Mouse (Mus musculus) neural tube, embryonic 11.5 days (tissue): ENCODE results near the gene Cgas. TPM values are rescaled to one million over a fixed set of nuclear protein-coding genes. Genes with fewer than 3 reads are reported as not detected.
A peak's percentile ranks its signal among the peaks of the same experiment; 100 is the strongest.

Experiments used
- ATAC-seq: fragments of 200-750 bp; cut with Nextera tagmentation; 2 replicates; pipeline ENCODE4 v1.8.0; 2017; ENCODE audit warnings: moderate number of reproducible peaks, mild to moderate bottlenecking, moderate TSS enrichment, moderate library complexity; ENCODE audit not compliant: insufficient read depth, low FRiP score, low TSS enrichment
- DNase-seq: peaks from one replicate; pipeline ENCODE4 v3.0.0-alpha.2; 2015; ENCODE audit warnings: low spot score
- H3K27ac ChIP-seq: fragments of 300-500 bp; sonication (generic); 2 replicates; pipeline ENCODE4 v1.5.1; 2014; ENCODE audit warnings: low read depth, mild to moderate bottlenecking, low read length
- H3K27me3 ChIP-seq: fragments of 300-500 bp; sonication (generic); 2 replicates; pipeline ENCODE4 v1.6.1; 2014; ENCODE audit warnings: mild to moderate bottlenecking, low read length, mixed read lengths; ENCODE audit not compliant: control insufficient read depth, insufficient read depth
- H3K36me3 ChIP-seq: fragments of 300-500 bp; sonication (generic); 2 replicates; pipeline ENCODE4 v1.6.1; 2014; ENCODE audit warnings: mild to moderate bottlenecking, low read length, moderate library complexity, mixed read lengths; ENCODE audit not compliant: control insufficient read depth, insufficient read depth
- H3K4me1 ChIP-seq: fragments of 300-500 bp; sonication (generic); 2 replicates; pipeline ENCODE4 v1.6.1; 2014; ENCODE audit warnings: low read length, mixed read lengths; ENCODE audit not compliant: control insufficient read depth, insufficient read depth
- H3K4me2 ChIP-seq: fragments of 300-500 bp; sonication (generic); 2 replicates; pipeline ENCODE4 v1.6.1; 2014; ENCODE audit warnings: low read depth, mild to moderate bottlenecking, moderate library complexity
- H3K4me3 ChIP-seq: fragments of 300-500 bp; sonication (generic); 2 replicates; pipeline ENCODE4 v1.5.1; 2014; ENCODE audit warnings: low read depth, low read length
- H3K9ac ChIP-seq: fragments of 300-500 bp; sonication (generic); 2 replicates; pipeline ENCODE4 v1.6.1; 2014; ENCODE audit warnings: mild to moderate bottlenecking, low read length
- H3K9me3 ChIP-seq: fragments of 300-500 bp; sonication (generic); 2 replicates; pipeline ENCODE4 v1.6.1; 2016; ENCODE audit warnings: low read length; ENCODE audit not compliant: control insufficient read depth
- WGBS: fragments of 180-500 bp; shearing (Covaris S2); extraction: QIAGEN DNeasy Blood & Tissue Kit; methylation state at CpG from one replicate; pipeline ENCODE4 v1.1.7; 2014; 5-methylcytosine and 5-hydroxymethylcytosine counted together
- polyA plus RNA-seq: library from polyadenylated mRNA; unstranded; fragments of >200 nt; fragmentation: Nextera tagmentation; extraction: Ambion mirVana; gene quantifications from 2 replicates; pipeline ENCODE4 v1.2.1, GENCODE M21; 2014

Gene Cgas
- polyA plus RNA-seq, 1 experiment from 2014 or later = 0.93 TPM

DNA sequence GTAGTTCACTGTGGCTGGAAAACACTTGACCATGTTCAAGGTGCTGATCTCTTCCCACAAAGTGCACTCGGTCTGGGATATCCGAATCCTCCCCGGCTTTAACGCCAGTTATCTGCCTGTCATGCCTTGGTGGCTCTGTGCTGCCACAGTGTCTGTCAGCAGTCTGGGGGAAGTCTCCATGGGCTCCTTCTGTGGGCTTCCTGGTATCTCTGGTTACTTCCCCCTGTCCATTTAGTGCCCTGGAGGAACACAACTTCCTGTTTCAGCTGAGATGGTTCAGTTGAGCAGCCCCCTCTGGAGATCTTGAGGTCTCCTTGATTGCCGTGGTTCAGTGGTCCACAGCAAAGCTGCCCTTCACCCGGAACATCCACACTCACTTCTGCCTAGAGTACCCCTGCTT, 14.9 kb downstream of the Cgas start:
- H3K9ac ChIP-seq = no peak overlapping the region
- no peak overlapping the region for H3K27ac ChIP-seq
- H3K4me3 ChIP-seq = no peak overlapping the region
- DNase-seq = no peak
- H3K36me3 ChIP-seq = no peaks in the 10 kb centered on the region
- no peak overlapping the region for H3K4me2 ChIP-seq
- 80% methylated on average over 6 of the region's 6 CpGs for WGBS
- no peaks in the 10 kb centered on the region for H3K4me1 ChIP-seq
- H3K9me3 ChIP-seq = no peaks in the 10 kb centered on the region
- ATAC-seq = no peak
- H3K27me3 ChIP-seq = no peaks in the 10 kb centered on the region

DNA sequence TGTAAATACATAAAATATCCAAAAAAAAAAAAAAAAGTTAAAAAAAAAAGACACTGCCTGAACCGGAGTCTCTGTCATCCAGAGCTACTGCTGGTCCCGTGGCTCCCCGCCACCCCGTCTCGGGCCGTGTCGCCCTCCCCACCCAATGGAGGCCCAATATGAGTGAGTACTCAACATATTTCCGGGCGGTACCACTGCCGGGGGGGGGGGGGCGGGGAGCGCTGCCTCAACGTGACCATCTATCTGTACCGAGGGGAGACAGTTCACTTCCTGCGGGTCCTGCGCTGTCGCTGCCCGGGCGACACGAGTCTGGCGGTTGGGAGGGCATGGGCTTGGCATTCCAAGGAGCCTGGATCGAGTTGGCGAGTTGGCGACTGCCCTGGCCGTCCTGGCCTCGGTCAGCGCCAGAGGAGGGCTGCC, 15.7 kb downstream of the Cgas start:
- Histone ChIP-seq H3K4me2 (peak overlapping the region; percentile 44), H3K4me3 (peak overlapping the region; percentile 19), H3K4me1 (no peaks in the 10 kb centered on the region), H3K36me3 (no peaks in the 10 kb centered on the region), H3K9me3 (no peaks in the 10 kb centered on the region), H3K9ac (no peak overlapping the region), H3K27ac (no peak overlapping the region), H3K27me3 (no peaks in the 10 kb centered on the region)
- ATAC-seq (no peak), DNase-seq (no peak)
- WGBS = 22% methylated on average over 20 of the region's 27 CpGs

DNA sequence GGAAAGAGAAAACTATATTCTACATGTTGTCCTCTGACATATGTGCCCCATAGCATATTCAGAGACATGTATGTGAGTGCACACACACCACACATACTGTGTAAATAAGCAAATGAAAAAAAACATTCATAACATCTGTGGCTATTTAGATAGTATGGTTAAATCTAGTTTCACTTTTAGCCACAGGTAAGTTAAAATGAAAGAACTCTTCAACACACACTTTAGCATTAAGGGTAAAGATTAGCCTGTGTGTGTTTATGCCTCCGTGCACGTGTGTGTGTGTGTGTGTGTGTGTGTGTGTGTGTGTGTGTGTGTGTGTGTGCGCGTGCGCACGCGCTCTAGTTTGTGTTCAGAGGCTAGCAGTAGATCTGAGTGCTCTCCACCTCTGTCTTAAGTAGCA, 41.4 kb downstream of the Cgas start:
- Histone ChIP-seq H3K27ac (no peak overlapping the region), H3K36me3 (no peaks in the 10 kb centered on the region), H3K27me3 (peaks cover 5% of the 10 kb centered on the region), H3K9ac (no peak overlapping the region), H3K4me1 (no peaks in the 10 kb centered on the region), H3K4me2 (no peak overlapping the region), H3K4me3 (no peak overlapping the region), H3K9me3 (no peaks in the 10 kb centered on the region)
- DNase-seq (no peak), ATAC-seq (no peak)
- WGBS = 89% methylated on average over 7 of the region's 7 CpGs

DNA sequence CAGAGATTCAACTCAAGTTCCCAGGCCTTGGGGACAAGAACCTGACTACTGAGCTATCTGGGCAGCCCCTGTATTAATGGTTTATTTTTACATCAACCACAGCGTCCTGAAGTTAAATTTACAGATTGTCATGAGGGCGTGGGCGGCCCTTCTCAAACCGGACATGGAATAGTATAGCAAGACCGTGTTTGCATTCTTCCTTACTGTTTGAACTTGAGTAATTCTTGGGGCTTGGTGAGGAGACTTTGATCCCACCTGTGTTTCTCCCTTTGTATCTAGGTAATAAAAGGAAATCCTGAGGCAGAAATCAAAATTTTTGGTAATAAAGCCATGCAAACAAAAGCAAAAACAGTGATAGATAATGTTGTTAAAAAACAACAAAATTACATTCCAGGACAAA, 42.5 kb downstream of the Cgas start:
- no peak overlapping the region for H3K4me3 ChIP-seq
- 0 out of 2 replicates have a peak, but pooled peaks cover 4% of the 10 kb centered on the region for H3K4me1 ChIP-seq
- ATAC-seq (no peak), DNase-seq (no peak)
- no peak overlapping the region for H3K27ac ChIP-seq
- no peak overlapping the region for H3K9ac ChIP-seq
- H3K9me3 ChIP-seq = no peaks in the 10 kb centered on the region
- 86% methylated on average over 5 of the region's 5 CpGs for WGBS
- no peak overlapping the region for H3K4me2 ChIP-seq
- no peaks in the 10 kb centered on the region for H3K36me3 ChIP-seq
- peaks cover 15% of the 10 kb centered on the region for H3K27me3 ChIP-seq

DNA sequence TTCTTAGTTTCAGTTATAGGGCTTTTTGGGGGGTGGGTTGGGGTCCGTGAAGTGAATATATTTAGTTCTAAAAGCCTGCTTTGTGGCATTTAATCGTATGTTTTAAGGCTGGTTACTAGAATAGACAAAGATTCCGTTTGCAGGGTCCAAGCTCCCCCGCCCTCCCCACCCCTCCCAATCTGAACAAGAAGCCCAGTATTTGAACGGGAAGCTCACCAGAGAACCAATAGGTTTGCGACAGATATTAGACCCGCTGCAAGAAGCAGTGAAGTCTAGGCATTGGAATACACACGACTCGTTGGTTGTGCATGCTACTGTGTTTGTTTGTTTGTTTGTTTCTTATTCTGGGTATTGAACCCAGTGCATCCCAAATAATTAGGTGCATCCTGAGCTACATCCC, 46.5 kb downstream of the Cgas start:
- no peak for DNase-seq
- no peak overlapping the region for H3K4me3 ChIP-seq
- no peak overlapping the region; the same call in 1 of the 2 replicates for H3K4me2 ChIP-seq
- peaks cover 35% of the 10 kb centered on the region for H3K27me3 ChIP-seq
- H3K4me1 ChIP-seq = 0 out of 2 replicates have a peak, but pooled peaks cover 4% of the 10 kb centered on the region
- H3K27ac ChIP-seq = no peak overlapping the region
- WGBS = 63% methylated on average over 9 of the region's 9 CpGs
- no peaks in the 10 kb centered on the region for H3K36me3 ChIP-seq
- no peak overlapping the region for H3K9ac ChIP-seq
- no peak for ATAC-seq
- H3K9me3 ChIP-seq = no peaks in the 10 kb centered on the region

DNA sequence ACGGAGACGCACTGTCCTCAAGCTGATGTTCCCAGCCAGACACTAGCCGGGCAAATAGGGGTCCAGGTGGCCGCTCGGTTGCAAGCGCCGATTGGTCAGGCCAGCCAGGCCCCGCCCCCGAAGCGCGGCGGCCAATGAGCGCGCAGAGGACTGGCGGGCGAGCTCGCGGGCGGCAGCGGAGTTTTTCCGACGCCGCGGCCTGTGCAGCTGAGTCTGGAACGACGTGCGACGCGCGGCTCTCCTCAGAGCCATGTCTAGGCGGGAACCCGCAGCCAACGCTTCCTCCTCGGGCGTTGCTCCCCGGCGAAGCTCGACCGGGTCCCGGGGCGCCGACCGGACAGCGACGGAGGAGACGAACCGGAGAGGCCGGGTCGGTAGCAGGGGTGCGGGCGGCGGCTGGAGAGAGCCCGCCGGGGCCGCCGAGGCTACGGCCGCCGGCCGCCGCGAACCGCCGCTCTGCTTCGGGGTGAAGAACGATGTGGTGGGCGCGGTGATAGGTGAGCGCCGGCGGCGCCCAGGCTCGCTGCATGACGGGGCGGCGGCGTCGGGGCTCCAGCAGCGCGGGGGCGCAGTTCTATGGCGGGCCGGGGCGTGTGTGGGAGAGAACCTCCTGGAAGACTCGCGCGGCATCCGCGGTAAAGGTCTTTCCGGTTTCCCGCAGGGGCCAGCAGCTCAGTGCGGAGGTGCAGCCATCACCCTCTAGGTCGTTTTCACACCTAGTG, 47.2 kb downstream of the Cgas start, which contains the start of gene Ddx43:
TSS of gene Ddx43 (plus strand) at position 148 of the 722 bp plus-strand sequence.
- H3K27me3 ChIP-seq = peaks cover 35% of the 10 kb centered on the region
- ATAC-seq = peak; percentile 97
- 0 out of 2 replicates have a peak, but pooled peaks cover 4% of the 10 kb centered on the region for H3K4me1 ChIP-seq
- peak within 1 kb of the TSS; percentile 28 for H3K4me3 ChIP-seq
- no peak within 1 kb of the TSS for H3K27ac ChIP-seq
- H3K36me3 ChIP-seq = no peaks in the 10 kb centered on the region
- H3K9ac ChIP-seq = peak within 1 kb of the TSS; percentile 35
- 3% methylated on average over 76 of the region's 93 CpGs for WGBS
- peak; percentile 88 for DNase-seq
- H3K9me3 ChIP-seq = no peaks in the 10 kb centered on the region
- peak within 1 kb of the TSS; percentile 42 for H3K4me2 ChIP-seq

DNA sequence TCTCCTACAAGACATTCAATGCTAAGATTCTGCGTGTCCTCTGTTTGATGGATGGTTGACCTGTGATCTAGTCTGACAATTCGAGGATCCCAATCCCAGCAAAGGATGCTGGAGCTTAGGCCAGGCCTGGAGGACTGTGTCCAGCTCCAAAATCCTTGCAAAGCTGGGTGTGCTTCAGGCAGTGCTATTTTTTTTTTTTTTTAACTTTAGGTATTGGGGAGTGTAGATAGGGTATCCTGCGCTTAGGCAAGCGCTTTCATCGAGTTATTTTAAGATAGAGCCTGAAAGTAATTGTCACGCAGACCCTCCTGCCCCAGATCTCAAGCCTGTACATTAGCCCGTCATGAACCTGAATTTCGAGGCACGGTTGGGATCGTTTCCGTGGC, 47.8 kb downstream of the Cgas start:
- H3K9me3 ChIP-seq = no peaks in the 10 kb centered on the region
- no peak overlapping the region for H3K27ac ChIP-seq
- no peak overlapping the region for H3K9ac ChIP-seq
- 38% methylated on average over 11 of the region's 11 CpGs for WGBS
- peak overlapping the region; percentile 28; the same call in 1 of the 2 replicates for H3K4me3 ChIP-seq
- H3K36me3 ChIP-seq = no peaks in the 10 kb centered on the region
- H3K27me3 ChIP-seq = peaks cover 35% of the 10 kb centered on the region
- peak overlapping the region; percentile 42 for H3K4me2 ChIP-seq
- ATAC-seq = no peak
- DNase-seq = no peak
- H3K4me1 ChIP-seq = 0 out of 2 replicates have a peak, but pooled peaks cover 4% of the 10 kb centered on the region

DNA sequence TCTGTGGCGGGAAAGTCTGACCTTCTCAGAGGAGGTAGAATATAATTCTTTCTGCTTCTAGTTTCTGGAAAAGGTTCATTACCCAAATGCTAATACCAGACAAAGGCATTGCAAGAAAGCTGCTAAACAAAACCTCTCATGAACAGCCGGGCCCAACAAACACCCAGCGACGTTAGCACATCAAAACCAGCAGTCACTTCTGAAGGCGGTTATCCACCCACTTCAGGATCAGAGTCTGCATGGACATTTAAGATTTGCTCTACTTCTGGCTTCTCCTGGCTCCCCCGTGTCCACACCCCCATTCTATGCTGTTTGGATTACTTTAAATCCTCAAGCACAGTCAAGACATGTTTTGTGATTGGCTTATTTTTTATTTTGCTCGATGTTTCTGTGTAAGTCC, 48.4 kb downstream of the Cgas start:
- H3K9me3 ChIP-seq = no peaks in the 10 kb centered on the region
- WGBS = 60% methylated on average over 7 of the region's 7 CpGs

DNA sequence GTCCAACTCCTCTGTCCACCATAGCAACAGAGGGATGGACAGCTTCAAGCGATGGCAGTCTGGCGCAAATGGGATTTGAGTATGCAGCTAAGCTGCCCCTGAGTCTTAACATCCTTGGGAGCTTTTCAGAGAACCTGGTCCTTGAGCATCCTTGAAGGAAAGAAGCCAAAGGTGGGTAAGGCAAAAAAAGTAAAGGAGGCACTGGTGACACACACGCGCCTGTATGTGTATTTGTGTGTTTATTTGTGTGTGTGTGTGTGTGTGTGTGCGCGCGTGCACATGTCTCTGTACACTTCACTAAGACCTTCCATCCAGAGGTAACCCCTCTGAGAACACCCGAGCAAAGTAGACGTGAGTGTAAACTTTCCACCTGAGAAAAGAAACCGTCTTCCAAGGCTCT, 49.3 kb downstream of the Cgas start:
- Histone ChIP-seq H3K4me1 (0 out of 2 replicates have a peak, but pooled peaks cover 4% of the 10 kb centered on the region), H3K27ac (no peak overlapping the region), H3K9ac (no peak overlapping the region), H3K4me3 (no peak overlapping the region), H3K36me3 (no peaks in the 10 kb centered on the region), H3K9me3 (no peaks in the 10 kb centered on the region), H3K27me3 (peaks cover 35% of the 10 kb centered on the region), H3K4me2 (no peak overlapping the region)
- ATAC-seq (no peak), DNase-seq (no peak)
- 88% methylated on average over 10 of the region's 10 CpGs for WGBS

More for the DNA sequence above, 48.4 kb downstream of the Cgas start:
- Histone ChIP-seq H3K9ac (no peak overlapping the region), H3K4me3 (no peak overlapping the region), H3K36me3 (no peaks in the 10 kb centered on the region), H3K4me2 (no peak overlapping the region), H3K27me3 (peaks cover 35% of the 10 kb centered on the region), H3K4me1 (0 out of 2 replicates have a peak, but pooled peaks cover 4% of the 10 kb centered on the region), H3K27ac (no peak overlapping the region)
- DNase-seq (no peak), ATAC-seq (no peak)
